Mouse (Mus musculus): ENCODE measurements around the gene Rbbp8nl.
"Not testable (repeated sequence)": the region's sequence is repeated elsewhere in the genome, so short reads cannot be mapped to it uniquely, and the experiment has no call there.

GRCm38 (mm10) chr2:180259826-180260609 lies 29.7 kb downstream of the Rbbp8nl start:
- TF ChIP-seq CTCF (IDR thresholded peaks at IDR 0.05; ENCODE audit: control insufficient read depth, insufficient read depth, low read length); POLR2A (IDR thresholded peaks at IDR 0.05; ENCODE audit: borderline replicate concordance, control insufficient read depth, low read depth, low read length): not testable (repeated sequence)

Measured in bone marrow, adult 2 months (tissue).